Mouse (Mus musculus) left cerebral cortex, adult 2 months (tissue): ENCODE measurements around the gene Sfi1. TPM values are rescaled to one million over a fixed set of nuclear protein-coding genes. Genes with fewer than 3 reads are reported as not detected.
"Not testable (repeated sequence)": the region's sequence is repeated elsewhere in the genome, so short reads cannot be mapped to it uniquely, and the experiment has no call there.

ENCODE experiments used
- DNase-seq, 2 experiments: peaks; one replicate each; pipeline ENCODE4 v3.0.0; 2021 to 2022; ENCODE audit warnings: low spot score in 2 of 2, mixed read lengths in 1 of 2; ENCODE audit errors: extremely low spot score in 1 of 2
- H3K27ac ChIP-seq: fragments of 200-600 bp; 2 replicates; pipeline ENCODE4 v1.8.1; 2022
- H3K4me3 ChIP-seq: fragments of 200-600 bp; 2 replicates; pipeline ENCODE4 v1.8.1; 2022
- CTCF ChIP-seq: fragments of 200-600 bp; IDR thresholded peaks from 2 replicates; pipeline ENCODE4 v1.8.1; 2022; ENCODE audit warnings: antibody characterized with exemption, mild to moderate bottlenecking, moderate library complexity
- intact Hi-C: fragments of 180-260 bp; cut with DNase I; formaldehyde crosslinking; loops from one replicate; pipeline ENCODE4 v1.15.1; 2025
- total RNA-seq, 2 experiments: library from RNA; stranded (reverse); gene quantifications; 2 replicates each; pipeline ENCODE4 v1.2.3; 2021

The Sfi1 gene
- total RNA-seq, 2 experiments from 2014 or later: 73.5 to 78.7 TPM

- DNase-seq, intact Hi-C loops, H3K27ac ChIP-seq: not testable (repeated sequence)
- peak; percentile 38 for TF ChIP-seq CTCF
- H3K4me3 ChIP-seq: peak overlapping the region; percentile 60; the same call in 1 of the 2 replicates
Measured at GRCm38 (mm10) chr11:3124932-3125810, 68.1 kb downstream of the Sfi1 start.

- Histone ChIP-seq H3K27ac (no peak overlapping the region), H3K4me3 (no peak overlapping the region)
- DNase-seq: no peak
- intact Hi-C loops: no loop called here
- TF ChIP-seq CTCF: no peak
Measured at GRCm38 (mm10) chr11:3114403-3114802, 78.9 kb downstream of the Sfi1 start.

- TF ChIP-seq CTCF: no peak
- Histone ChIP-seq H3K27ac (no peak overlapping the region), H3K4me3 (no peak overlapping the region)
- intact Hi-C loops: no loop called here
- DNase-seq: no peak
Measured at GRCm38 (mm10) chr11:3106154-3106553, 87.1 kb downstream of the Sfi1 start.

- intact Hi-C loops: no loop called here
- H3K27ac ChIP-seq: no peak overlapping the region
- no peak for TF ChIP-seq CTCF
- H3K4me3 ChIP-seq: no peak overlapping the region
- DNase-seq: no peak
Measured at GRCm38 (mm10) chr11:3105261-3105731, 88.0 kb downstream of the Sfi1 start.

- DNase-seq, intact Hi-C loops, H3K27ac ChIP-seq, H3K4me3 ChIP-seq: not testable (repeated sequence)
Measured at GRCm38 (mm10) chr11:3104501-3105260, 88.6 kb downstream of the Sfi1 start.

- no peak for DNase-seq
- Histone ChIP-seq H3K4me3 (no peak overlapping the region), H3K27ac (no peak overlapping the region)
- no peak for TF ChIP-seq CTCF
- intact Hi-C loops: no loop called here
Measured at GRCm38 (mm10) chr11:3103619-3104164, 89.6 kb downstream of the Sfi1 start.

GRCm38 (mm10) chr11:3102626-3103025, 90.6 kb downstream of the Sfi1 start:
- intact Hi-C loops, H3K27ac ChIP-seq, DNase-seq, H3K4me3 ChIP-seq: not testable (repeated sequence)

- H3K4me3 ChIP-seq: no peak overlapping the region
- no peak for TF ChIP-seq CTCF
- no peak for DNase-seq
- no peak overlapping the region for H3K27ac ChIP-seq
- intact Hi-C loops: no loop called here
Measured at GRCm38 (mm10) chr11:3101875-3102494, 91.3 kb downstream of the Sfi1 start.

- no peak for TF ChIP-seq CTCF
Measured at GRCm38 (mm10) chr11:3101072-3101874, 92.0 kb downstream of the Sfi1 start.

GRCm38 (mm10) chr11:3100066-3100645, 93.1 kb downstream of the Sfi1 start:
- H3K4me3 ChIP-seq, DNase-seq, H3K27ac ChIP-seq, intact Hi-C loops: not testable (repeated sequence)

More at GRCm38 (mm10) chr11:3101072-3101874, 92.0 kb downstream of the Sfi1 start:
- DNase-seq: no peak
- Histone ChIP-seq H3K27ac (no peak overlapping the region), H3K4me3 (no peak overlapping the region)
- intact Hi-C loops: no loop called here

Other genes with a start within 250 kb of the Sfi1 start
- gene Eif4enif1, start 8.9 kb upstream of the Sfi1 start, total RNA-seq: 10 to 100 TPM; 71.1 to 72.6 TPM
- 10 to 100 TPM; 79.5 to 92.1 TPM for gene Drg1, start 73.0 kb upstream of the Sfi1 start, total RNA-seq
- 10 to 100 TPM; 41.5 to 46.9 TPM for gene Patz1, start 95.4 kb upstream of the Sfi1 start, total RNA-seq
- 10 to 100 TPM; 28.1 to 31.5 TPM for gene Pik3ip1, start 136.9 kb upstream of the Sfi1 start, total RNA-seq
- gene Limk2, start 215.7 kb upstream of the Sfi1 start, total RNA-seq: 100 to 1,000 TPM in 1 of 2 experiments, 10 to 100 TPM in 1; 97.5 to 109 TPM